Mouse (Mus musculus): ENCODE results near the gene Aldh18a1. TPM values are rescaled to one million over a fixed set of nuclear protein-coding genes. Genes with fewer than 3 reads are reported as not detected.
A peak's percentile ranks its signal among the peaks of the same experiment; 100 is the strongest.

Gene Aldh18a1
- polyA plus RNA-seq, 1 experiment from 2014 or later = 76.2 TPM

- Histone ChIP-seq H3K36me3 (peaks cover 41% of the 10 kb centered on the region), H3K4me2 (replicated peaks) (no peak overlapping the region), H3K9ac (replicated peaks) (no peak overlapping the region), H3K4me3 (replicated peaks) (no peak overlapping the region), H3K9me3 (no peaks in the 10 kb centered on the region), H3K27me3 (0 out of 2 replicates have a peak, but pooled peaks cover 5% of the 10 kb centered on the region), H3K27ac (no peak overlapping the region), H3K4me1 (replicated peaks) (peaks cover 12% of the 10 kb centered on the region; the same call in 1 of the 2 replicates)
- 29% methylated on average over 5 of the region's 5 CpGs for WGBS
- peak; percentile 18; the same call in 1 of the 2 replicates for ATAC-seq
Measured at GRCm38 (mm10) chr19:40548796-40549515, 39.3 kb downstream of the Aldh18a1 start.

GRCm38 (mm10) chr19:40548386-40548785 is 39.9 kb downstream of the Aldh18a1 start:
- WGBS = 67% methylated on average over 6 of the region's 6 CpGs
- Histone ChIP-seq H3K27me3 (0 out of 2 replicates have a peak, but pooled peaks cover 5% of the 10 kb centered on the region), H3K4me2 (replicated peaks) (no peak overlapping the region), H3K4me1 (replicated peaks) (peaks cover 12% of the 10 kb centered on the region; the same call in 1 of the 2 replicates), H3K36me3 (peaks cover 36% of the 10 kb centered on the region), H3K9me3 (no peaks in the 10 kb centered on the region), H3K9ac (replicated peaks) (no peak overlapping the region), H3K4me3 (replicated peaks) (no peak overlapping the region), H3K27ac (no peak overlapping the region)
- 0 out of 2 replicates have a peak, but pooled peaks have one; percentile 7 for ATAC-seq

GRCm38 (mm10) chr19:40544856-40545255 is 43.4 kb downstream of the Aldh18a1 start:
- H3K4me1 ChIP-seq (replicated peaks) = peaks cover 11% of the 10 kb centered on the region; the same call in 1 of the 2 replicates
- peak; percentile 87 for ATAC-seq
- H3K9ac ChIP-seq (replicated peaks) = no peak overlapping the region
- no peak overlapping the region for H3K4me2 ChIP-seq (replicated peaks)
- no peaks in the 10 kb centered on the region for H3K9me3 ChIP-seq
- WGBS = 6% methylated on average over 3 of the region's 3 CpGs
- peaks cover 5% of the 10 kb centered on the region; the same call in 1 of the 2 replicates for H3K36me3 ChIP-seq
- no peak overlapping the region for H3K27ac ChIP-seq
- H3K27me3 ChIP-seq = 0 out of 2 replicates have a peak, but pooled peaks cover 5% of the 10 kb centered on the region
- H3K4me3 ChIP-seq (replicated peaks) = no peak overlapping the region

- H3K4me2 ChIP-seq (replicated peaks) = no peak overlapping the region
- H3K27ac ChIP-seq = no peak overlapping the region
- H3K9ac ChIP-seq (replicated peaks) = no peak overlapping the region
- no peaks in the 10 kb centered on the region for H3K36me3 ChIP-seq
- WGBS = 90% methylated on average over 7 of the region's 7 CpGs
- H3K4me3 ChIP-seq (replicated peaks) = no peak overlapping the region
- no peaks in the 10 kb centered on the region for H3K9me3 ChIP-seq
- no peak for ATAC-seq
- 0 out of 2 replicates have a peak, but pooled peaks cover 5% of the 10 kb centered on the region for H3K27me3 ChIP-seq
- H3K4me1 ChIP-seq (replicated peaks) = no peaks in the 10 kb centered on the region
Measured at GRCm38 (mm10) chr19:40542776-40543175, 45.5 kb downstream of the Aldh18a1 start.

- WGBS = 91% methylated on average over 6 of the region's 6 CpGs
- Histone ChIP-seq H3K9ac (replicated peaks) (no peak overlapping the region), H3K27ac (no peak overlapping the region), H3K4me3 (replicated peaks) (no peak overlapping the region), H3K27me3 (no peaks in the 10 kb centered on the region), H3K36me3 (no peaks in the 10 kb centered on the region), H3K4me1 (replicated peaks) (no peaks in the 10 kb centered on the region), H3K4me2 (replicated peaks) (no peak overlapping the region), H3K9me3 (no peaks in the 10 kb centered on the region)
- no peak for ATAC-seq
Measured at GRCm38 (mm10) chr19:40536526-40536925, 51.7 kb downstream of the Aldh18a1 start.

GRCm38 (mm10) chr19:40532525-40532924 is 55.7 kb downstream of the Aldh18a1 start:
- no peak overlapping the region for H3K27ac ChIP-seq

GRCm38 (mm10) chr19:40530323-40530722 is 57.9 kb downstream of the Aldh18a1 start:
- H3K9me3 ChIP-seq = no peaks in the 10 kb centered on the region; the same call in 1 of the 2 replicates
- no peak overlapping the region for H3K4me3 ChIP-seq (replicated peaks)
- WGBS = 91% methylated on average over 2 of the region's 2 CpGs
- no peak overlapping the region for H3K27ac ChIP-seq
- no peak for ATAC-seq
- H3K9ac ChIP-seq (replicated peaks) = no peak overlapping the region
- no peak overlapping the region for H3K4me2 ChIP-seq (replicated peaks)
- H3K36me3 ChIP-seq = no peaks in the 10 kb centered on the region
- H3K4me1 ChIP-seq (replicated peaks) = no peaks in the 10 kb centered on the region
- H3K27me3 ChIP-seq = no peaks in the 10 kb centered on the region

More at GRCm38 (mm10) chr19:40532525-40532924, 55.7 kb downstream of the Aldh18a1 start:
- Histone ChIP-seq H3K4me1 (replicated peaks) (no peaks in the 10 kb centered on the region), H3K36me3 (no peaks in the 10 kb centered on the region), H3K4me3 (replicated peaks) (no peak overlapping the region), H3K9me3 (no peaks in the 10 kb centered on the region; the same call in 1 of the 2 replicates), H3K4me2 (replicated peaks) (no peak overlapping the region), H3K9ac (replicated peaks) (no peak overlapping the region), H3K27me3 (no peaks in the 10 kb centered on the region)
- ATAC-seq = no peak
- WGBS = 86% methylated on average over 5 of the region's 5 CpGs

GRCm38 (mm10) chr19:40528254-40528653 is 60.0 kb downstream of the Aldh18a1 start:
- Histone ChIP-seq H3K4me3 (replicated peaks) (no peak overlapping the region), H3K9ac (replicated peaks) (no peak overlapping the region), H3K27me3 (no peaks in the 10 kb centered on the region), H3K4me1 (replicated peaks) (no peaks in the 10 kb centered on the region), H3K9me3 (no peaks in the 10 kb centered on the region; the same call in 1 of the 2 replicates), H3K4me2 (replicated peaks) (no peak overlapping the region), H3K36me3 (no peaks in the 10 kb centered on the region), H3K27ac (no peak overlapping the region)
- no peak for ATAC-seq

GRCm38 (mm10) chr19:40526367-40527014 is 61.8 kb downstream of the Aldh18a1 start:
- Histone ChIP-seq H3K27me3 (no peaks in the 10 kb centered on the region), H3K27ac (no peak overlapping the region), H3K9ac (replicated peaks) (no peak overlapping the region), H3K9me3 (no peaks in the 10 kb centered on the region; the same call in 1 of the 2 replicates), H3K4me1 (replicated peaks) (no peaks in the 10 kb centered on the region), H3K4me3 (replicated peaks) (no peak overlapping the region), H3K4me2 (replicated peaks) (no peak overlapping the region), H3K36me3 (no peaks in the 10 kb centered on the region)
- WGBS = 87% methylated on average over 9 of the region's 9 CpGs
- no peak for ATAC-seq

- 55% methylated on average over 8 of the region's 8 CpGs for WGBS
- Histone ChIP-seq H3K4me1 (replicated peaks) (no peaks in the 10 kb centered on the region), H3K27me3 (no peaks in the 10 kb centered on the region), H3K4me2 (replicated peaks) (no peak overlapping the region), H3K9ac (replicated peaks) (no peak overlapping the region), H3K27ac (no peak overlapping the region), H3K9me3 (no peaks in the 10 kb centered on the region), H3K4me3 (replicated peaks) (no peak overlapping the region), H3K36me3 (no peaks in the 10 kb centered on the region)
- no peak for ATAC-seq
Measured at GRCm38 (mm10) chr19:40523431-40524005, 64.7 kb downstream of the Aldh18a1 start.

- Histone ChIP-seq H3K27ac (no peak overlapping the region), H3K4me2 (replicated peaks) (no peak overlapping the region), H3K4me3 (replicated peaks) (no peak overlapping the region), H3K36me3 (no peaks in the 10 kb centered on the region), H3K4me1 (replicated peaks) (no peaks in the 10 kb centered on the region), H3K27me3 (no peaks in the 10 kb centered on the region), H3K9ac (replicated peaks) (no peak overlapping the region), H3K9me3 (no peaks in the 10 kb centered on the region)
- 89% methylated on average over 5 of the region's 5 CpGs for WGBS
- ATAC-seq = no peak
Measured at GRCm38 (mm10) chr19:40520403-40520802, 67.9 kb downstream of the Aldh18a1 start.

- no peak overlapping the region for H3K4me2 ChIP-seq (replicated peaks)
- H3K36me3 ChIP-seq = no peaks in the 10 kb centered on the region
- no peak overlapping the region for H3K4me3 ChIP-seq (replicated peaks)
- H3K9me3 ChIP-seq = no peaks in the 10 kb centered on the region
- H3K27me3 ChIP-seq = no peaks in the 10 kb centered on the region
- H3K4me1 ChIP-seq (replicated peaks) = no peaks in the 10 kb centered on the region
- WGBS = 82% methylated on average over 1 of the region's 1 CpGs
- H3K9ac ChIP-seq (replicated peaks) = no peak overlapping the region
- ATAC-seq = no peak
- no peak overlapping the region for H3K27ac ChIP-seq
Measured at GRCm38 (mm10) chr19:40518706-40519105, 69.6 kb downstream of the Aldh18a1 start.

Measured in midbrain, embryonic 13.5 days (tissue).